Mouse (Mus musculus) CD4-positive helper T cell, adult 2 months (primary cell): ENCODE results near the gene Gipc3.

ENCODE experiments used
- DNase-seq: peaks from one replicate; pipeline ENCODE4 v3.0.0-alpha.2; 2012; ENCODE audit warnings: low read depth, missing footprints, low spot score

Gipc3 gene

GRCm38 (mm10) chr10:81375322-81375721 is 32.3 kb upstream of the Gipc3 start:
- DNase-seq: no peak

GRCm38 (mm10) chr10:81367207-81367495 is 24.1 kb upstream of the Gipc3 start:
- no peak for DNase-seq

- no peak for DNase-seq
These were observed 23.6 kb upstream of the Gipc3 start for GRCm38 (mm10) chr10:81366477-81367206.

- no peak for DNase-seq
These were observed 22.8 kb upstream of the Gipc3 start, which contains the start of gene 4930404N11Rik for GRCm38 (mm10) chr10:81365672-81366476. Gene 4930404N11Rik, minus strand, starts transcription at chr10:81365816.

- no peak for DNase-seq
These were observed 22.0 kb upstream of the Gipc3 start for GRCm38 (mm10) chr10:81365073-81365472.

- DNase-seq: no peak
These were observed 21.6 kb upstream of the Gipc3 start for GRCm38 (mm10) chr10:81364666-81365065.

GRCm38 (mm10) chr10:81363436-81364346 is 20.6 kb upstream of the Gipc3 start:
- DNase-seq: no peak

- no peak for DNase-seq
These were observed 19.4 kb upstream of the Gipc3 start for GRCm38 (mm10) chr10:81362336-81362949.

GRCm38 (mm10) chr10:81360721-81361120 is 17.7 kb upstream of the Gipc3 start:
- DNase-seq: no peak

- DNase-seq: no peak
These were observed 15.8 kb upstream of the Gipc3 start for GRCm38 (mm10) chr10:81358841-81359240.

- no peak for DNase-seq
These were observed 15.1 kb upstream of the Gipc3 start for GRCm38 (mm10) chr10:81358209-81358608.

GRCm38 (mm10) chr10:81356991-81357844 is 14.2 kb upstream of the Gipc3 start, which contains the start of gene Mfsd12:
Gene Mfsd12, plus strand, starts transcription at chr10:81357491.
- DNase-seq: peak; percentile 94

- DNase-seq: no peak
These were observed 13.4 kb upstream of the Gipc3 start for GRCm38 (mm10) chr10:81356352-81356990.

GRCm38 (mm10) chr10:81355533-81355932 is 12.5 kb upstream of the Gipc3 start:
- DNase-seq: no peak

GRCm38 (mm10) chr10:81354738-81355477 is 11.8 kb upstream of the Gipc3 start:
- DNase-seq: no peak

- DNase-seq: peak; percentile 78
These were observed 8.7 kb upstream of the Gipc3 start for GRCm38 (mm10) chr10:81351678-81352291.

- DNase-seq: peak; percentile 99
These were observed 7.4 kb upstream of the Gipc3 start, which contains the start of gene Hmg20b for GRCm38 (mm10) chr10:81350351-81351063. Gene Hmg20b, minus strand, starts transcription at chr10:81350480.

- DNase-seq: no peak
These were observed 6.9 kb upstream of the Gipc3 start for GRCm38 (mm10) chr10:81349961-81350350.
